Mouse (Mus musculus) heart, embryonic 16.5 days (tissue): Measurements from ENCODE around the gene Trim9. TPM values are rescaled to one million over a fixed set of nuclear protein-coding genes. Genes with fewer than 3 reads are reported as not detected.

ENCODE experiments used
- ATAC-seq: fragments of 200-750 bp; cut with Nextera tagmentation; replicated peaks from 2 replicates; pipeline ENCODE4 v1.8.0; 2017; ENCODE audit warnings: moderate number of reproducible peaks; ENCODE audit not compliant: insufficient read depth, low FRiP score; ENCODE audit errors: extremely low read depth
- H3K27ac ChIP-seq: fragments of 300-500 bp; sonication (generic); 2 replicates; pipeline ENCODE4 v1.5.1; 2014; ENCODE audit warnings: mild to moderate bottlenecking, low read length, control low read depth, moderate library complexity
- H3K27me3 ChIP-seq: fragments of 300-500 bp; sonication (generic); 2 replicates; pipeline ENCODE4 v1.6.1; 2014; ENCODE audit warnings: low read length, mixed read lengths; ENCODE audit not compliant: control insufficient read depth, insufficient read depth
- H3K36me3 ChIP-seq: fragments of 300-500 bp; sonication (generic); 2 replicates; pipeline ENCODE4 v1.6.1; 2014; ENCODE audit not compliant: control insufficient read depth, insufficient read depth
- H3K4me1 ChIP-seq: fragments of 300-500 bp; sonication (generic); 2 replicates; pipeline ENCODE4 v1.6.1; 2014; ENCODE audit warnings: low read length, mixed read lengths; ENCODE audit not compliant: control insufficient read depth, insufficient read depth
- H3K4me2 ChIP-seq: fragments of 300-500 bp; sonication (generic); 2 replicates; pipeline ENCODE4 v1.6.1; 2014; ENCODE audit warnings: low read depth, mild to moderate bottlenecking, control low read depth, low read length
- H3K4me3 ChIP-seq: fragments of 300-500 bp; sonication (generic); 2 replicates; pipeline ENCODE4 v1.5.1; 2014; ENCODE audit warnings: mild to moderate bottlenecking, control low read depth, low read length
- H3K9ac ChIP-seq: fragments of 300-500 bp; sonication (generic); 2 replicates; pipeline ENCODE4 v1.6.1; 2014; ENCODE audit warnings: low read length, control low read depth
- H3K9me3 ChIP-seq: fragments of 300-500 bp; sonication (generic); replicated peaks from 2 replicates; pipeline ENCODE4 v1.6.1; 2016; ENCODE audit warnings: low read length; ENCODE audit not compliant: control insufficient read depth
- WGBS: fragments of 180-500 bp; shearing (Covaris S2); extraction: QIAGEN DNeasy Blood & Tissue Kit; methylation state at CpG from one replicate; pipeline ENCODE4 v1.1.7; 2014; 5-methylcytosine and 5-hydroxymethylcytosine counted together
- polyA plus RNA-seq: library from polyadenylated mRNA; unstranded; fragments of >200 nt; fragmentation: Nextera tagmentation; extraction: Ambion mirVana; gene quantifications from 2 replicates; pipeline ENCODE4 v1.2.1, GENCODE M21; 2015

The Trim9 gene
- polyA plus RNA-seq, 1 experiment from 2014 or later, result 0.11 TPM

DNA sequence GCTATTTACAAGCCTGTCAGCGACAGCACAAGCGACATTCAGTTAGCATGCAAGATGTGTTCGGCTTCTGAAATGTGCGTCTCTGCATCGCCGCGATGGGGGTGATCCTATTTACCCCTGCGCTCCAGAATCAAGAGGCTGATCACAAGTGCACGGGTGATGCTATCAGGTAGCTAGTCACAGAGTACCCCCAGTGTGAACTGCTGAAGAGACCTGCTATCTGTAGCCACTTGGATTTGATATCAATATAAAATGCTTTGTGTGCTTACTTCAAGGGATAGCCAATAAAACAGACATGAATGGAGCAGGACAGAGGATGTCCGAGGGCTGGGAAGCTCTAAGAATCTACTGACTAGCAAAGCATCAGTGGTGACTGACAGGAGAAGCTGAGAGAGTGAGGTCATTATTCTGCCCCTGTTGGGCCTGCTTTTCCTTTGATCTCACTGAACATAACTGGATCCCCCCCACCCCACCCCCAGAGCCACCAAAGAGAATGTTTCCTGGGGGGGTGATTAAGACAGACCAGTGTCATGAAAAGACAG, 97.7 kb downstream of the Trim9 start:
- no peaks in the 10 kb centered on the region for H3K36me3 ChIP-seq
- no peaks in the 10 kb centered on the region for H3K27me3 ChIP-seq
- H3K27ac ChIP-seq, result no peak overlapping the region
- H3K4me2 ChIP-seq, result no peak overlapping the region
- no peak overlapping the region for H3K9ac ChIP-seq
- no peaks in the 10 kb centered on the region for H3K9me3 ChIP-seq
- H3K4me3 ChIP-seq, result no peak overlapping the region
- WGBS, result 84% methylated on average over 10 of the region's 10 CpGs
- peaks cover 15% of the 10 kb centered on the region for H3K4me1 ChIP-seq
- ATAC-seq, result no peak

GRCm38 (mm10) chr12:70247683-70248474, 99.5 kb downstream of the Trim9 start:
- no peak for ATAC-seq
- H3K4me1 ChIP-seq, result peaks cover 14% of the 10 kb centered on the region
- H3K36me3 ChIP-seq, result no peaks in the 10 kb centered on the region
- H3K4me3 ChIP-seq, result no peak overlapping the region
- WGBS, result 60% methylated on average over 15 of the region's 15 CpGs
- H3K9me3 ChIP-seq, result no peaks in the 10 kb centered on the region
- no peak overlapping the region for H3K9ac ChIP-seq
- peak overlapping the region; percentile 14 for H3K27ac ChIP-seq
- H3K4me2 ChIP-seq, result peak overlapping the region; percentile 8; the same call in 1 of the 2 replicates
- no peaks in the 10 kb centered on the region for H3K27me3 ChIP-seq

- Histone ChIP-seq H3K27me3 (no peaks in the 10 kb centered on the region), H3K9ac (no peak overlapping the region), H3K4me1 (peaks cover 9% of the 10 kb centered on the region), H3K4me2 (no peak overlapping the region), H3K27ac (no peak overlapping the region), H3K9me3 (no peaks in the 10 kb centered on the region), H3K4me3 (no peak overlapping the region), H3K36me3 (no peaks in the 10 kb centered on the region)
- no peak for ATAC-seq
- 91% methylated on average over 7 of the region's 7 CpGs for WGBS
These were observed 104.9 kb downstream of the Trim9 start for GRCm38 (mm10) chr12:70242550-70242949.

DNA sequence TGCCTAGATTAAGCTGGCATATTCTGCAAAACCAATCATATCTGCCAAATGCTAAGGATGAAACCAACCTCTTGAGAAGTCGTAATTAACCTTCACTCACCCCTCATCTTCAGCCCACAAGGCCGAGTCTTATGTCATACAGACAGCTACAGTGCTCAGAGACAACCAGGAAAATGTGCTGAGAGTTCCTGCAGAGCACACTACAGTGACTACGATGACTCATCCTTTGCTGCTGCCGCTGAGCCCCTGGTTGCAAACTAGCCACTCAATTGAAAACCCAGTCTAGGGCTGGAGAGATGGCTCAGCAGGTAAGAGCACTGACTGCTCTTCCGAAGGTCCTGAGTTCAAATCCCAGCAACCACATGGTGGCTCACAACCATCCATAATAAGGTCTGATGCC, 107.7 kb downstream of the Trim9 start:
- Histone ChIP-seq H3K36me3 (no peaks in the 10 kb centered on the region), H3K27ac (no peak overlapping the region), H3K27me3 (no peaks in the 10 kb centered on the region), H3K9ac (no peak overlapping the region), H3K9me3 (no peaks in the 10 kb centered on the region), H3K4me1 (peaks cover 3% of the 10 kb centered on the region), H3K4me2 (no peak overlapping the region), H3K4me3 (no peak overlapping the region)
- 72% methylated on average over 5 of the region's 5 CpGs for WGBS
- ATAC-seq, result no peak

DNA sequence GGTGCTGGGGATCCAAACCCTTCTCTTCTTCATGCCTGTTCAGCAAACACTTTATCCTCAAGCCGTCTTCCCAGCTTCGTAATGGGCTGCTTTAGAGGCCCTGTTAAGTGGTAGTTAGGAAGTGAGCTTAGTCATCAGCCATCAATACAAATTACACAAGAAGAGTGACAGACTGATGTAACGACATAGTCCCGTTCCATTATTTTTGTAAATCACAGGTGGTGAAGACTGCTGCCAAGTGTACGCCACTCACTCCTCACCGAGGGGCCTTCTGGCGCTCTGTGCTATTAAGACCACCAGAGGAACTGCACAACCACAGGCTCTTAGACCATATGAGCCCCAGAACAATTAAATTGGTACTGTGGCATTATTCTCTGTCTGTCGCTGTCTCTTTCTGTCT, 108.8 kb downstream of the Trim9 start:
- no peak for ATAC-seq
- H3K4me2 ChIP-seq, result no peak overlapping the region
- no peaks in the 10 kb centered on the region for H3K27me3 ChIP-seq
- H3K9ac ChIP-seq, result no peak overlapping the region
- no peaks in the 10 kb centered on the region for H3K9me3 ChIP-seq
- H3K4me3 ChIP-seq, result no peak overlapping the region
- H3K36me3 ChIP-seq, result no peaks in the 10 kb centered on the region
- no peak overlapping the region for H3K27ac ChIP-seq
- H3K4me1 ChIP-seq, result peaks cover 3% of the 10 kb centered on the region
- WGBS, result 71% methylated on average over 8 of the region's 8 CpGs

GRCm38 (mm10) chr12:70234938-70235484, 112.4 kb downstream of the Trim9 start:
- peaks cover 13% of the 10 kb centered on the region for H3K4me1 ChIP-seq
- no peak overlapping the region for H3K27ac ChIP-seq
- H3K9me3 ChIP-seq, result no peaks in the 10 kb centered on the region
- H3K4me3 ChIP-seq, result peak overlapping the region; percentile 55
- H3K36me3 ChIP-seq, result no peaks in the 10 kb centered on the region
- H3K4me2 ChIP-seq, result peak overlapping the region; percentile 75
- no peaks in the 10 kb centered on the region for H3K27me3 ChIP-seq
- 10% methylated on average over 13 of the region's 13 CpGs for WGBS
- ATAC-seq, result no peak; the same call in 1 of the 2 replicates
- peak overlapping the region; percentile 71 for H3K9ac ChIP-seq

GRCm38 (mm10) chr12:70234411-70234810, 113.0 kb downstream of the Trim9 start:
- WGBS, result 11% methylated on average over 6 of the region's 6 CpGs
- Histone ChIP-seq H3K9ac (no peak overlapping the region), H3K36me3 (no peaks in the 10 kb centered on the region), H3K4me1 (peaks cover 13% of the 10 kb centered on the region), H3K4me2 (no peak overlapping the region), H3K4me3 (no peak overlapping the region), H3K9me3 (no peaks in the 10 kb centered on the region), H3K27me3 (no peaks in the 10 kb centered on the region), H3K27ac (no peak overlapping the region)
- no peak; the same call in 1 of the 2 replicates for ATAC-seq

DNA sequence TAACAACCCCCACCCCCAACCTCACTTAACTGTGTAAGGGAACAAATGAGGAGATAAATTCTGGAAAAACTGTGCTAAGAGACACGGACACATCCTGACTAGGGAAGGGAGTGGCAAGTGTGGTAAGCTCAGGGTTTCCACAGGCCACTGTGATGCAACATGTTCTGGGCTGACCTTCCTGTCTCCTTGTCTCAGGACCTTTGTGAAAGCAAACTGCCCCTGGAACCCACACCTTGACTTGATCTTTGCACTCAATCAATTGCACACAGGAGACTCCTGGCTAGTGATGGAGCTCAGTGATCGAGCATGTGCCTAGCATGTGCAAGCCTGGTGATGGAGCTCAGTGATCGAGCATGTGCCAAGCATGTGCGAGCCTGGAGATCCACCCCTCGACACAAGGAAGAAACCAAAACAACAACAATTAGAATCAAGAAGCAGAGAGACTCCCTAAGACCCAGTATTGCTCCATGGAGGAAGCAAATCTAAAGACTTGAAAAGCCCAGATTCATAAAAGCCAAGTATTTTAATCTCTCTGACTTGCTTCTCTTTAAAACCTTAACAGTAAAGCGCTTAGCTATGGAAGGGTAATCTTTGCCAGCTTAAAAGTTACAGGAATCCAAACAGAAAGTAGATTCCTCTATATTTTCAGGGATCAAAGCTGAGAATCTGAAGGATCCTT, 113.6 kb downstream of the Trim9 start:
- no peak for ATAC-seq
- Histone ChIP-seq H3K27me3 (no peaks in the 10 kb centered on the region), H3K4me3 (no peak overlapping the region), H3K36me3 (no peaks in the 10 kb centered on the region), H3K9ac (0 out of 2 replicates have a peak overlapping the region, but pooled peaks have one; percentile 12), H3K4me2 (no peak overlapping the region), H3K27ac (no peak overlapping the region), H3K9me3 (no peaks in the 10 kb centered on the region), H3K4me1 (peaks cover 13% of the 10 kb centered on the region)
- WGBS, result 84% methylated on average over 6 of the region's 6 CpGs
